Mouse (Mus musculus) lung, embryonic 15.5 days (tissue): Measurements from ENCODE around the gene Mmadhc. TPM values are rescaled to one million over a fixed set of nuclear protein-coding genes. Genes with fewer than 3 reads are reported as not detected.

Source experiments
- ATAC-seq: fragments of 200-750 bp; cut with Nextera tagmentation; 2 replicates; pipeline ENCODE4 v1.8.0; 2017; ENCODE audit warnings: moderate number of reproducible peaks, borderline replicate concordance; ENCODE audit not compliant: low FRiP score, low TSS enrichment; ENCODE audit errors: extremely low read depth
- H3K27ac ChIP-seq: fragments of 300-500 bp; sonication (generic); 2 replicates; pipeline ENCODE4 v1.5.1; 2015; ENCODE audit warnings: moderate library complexity, mild to moderate bottlenecking, inconsistent platforms
- H3K27me3 ChIP-seq: fragments of 300-500 bp; sonication (generic); 2 replicates; pipeline ENCODE4 v1.6.1; 2015; ENCODE audit warnings: inconsistent platforms
- H3K36me3 ChIP-seq: fragments of 300-500 bp; sonication (generic); 2 replicates; pipeline ENCODE4 v1.6.1; 2015; ENCODE audit warnings: inconsistent platforms
- H3K4me1 ChIP-seq: fragments of 300-500 bp; sonication (generic); 2 replicates; pipeline ENCODE4 v1.6.1; 2015; ENCODE audit warnings: inconsistent platforms
- H3K4me2 ChIP-seq: fragments of 300-500 bp; sonication (generic); 2 replicates; pipeline ENCODE4 v1.6.1; 2015; ENCODE audit warnings: inconsistent platforms, mild to moderate bottlenecking, moderate library complexity
- H3K4me3 ChIP-seq: fragments of 300-500 bp; sonication (generic); 2 replicates; pipeline ENCODE4 v1.5.1; 2015; ENCODE audit warnings: mild to moderate bottlenecking, inconsistent platforms
- H3K9ac ChIP-seq: fragments of 300-500 bp; sonication (generic); 2 replicates; pipeline ENCODE4 v1.6.1; 2015; ENCODE audit warnings: inconsistent platforms
- H3K9me3 ChIP-seq: fragments of 300-500 bp; sonication (generic); 2 replicates; pipeline ENCODE4 v1.6.1; 2016; ENCODE audit warnings: inconsistent platforms
- WGBS: fragments of 180-500 bp; shearing (Covaris S2); methylation state at CpG from one replicate; pipeline ENCODE4 v1.1.7; 2015; 5-methylcytosine and 5-hydroxymethylcytosine counted together
- polyA plus RNA-seq: library from polyadenylated mRNA; unstranded; fragments of >200 nt; fragmentation: Nextera tagmentation; extraction: Ambion mirVana; gene quantifications from 2 replicates; pipeline ENCODE4 v1.2.1, GENCODE M21; 2015

Gene Mmadhc
- polyA plus RNA-seq, 1 experiment from 2014 or later, result 165 TPM

DNA sequence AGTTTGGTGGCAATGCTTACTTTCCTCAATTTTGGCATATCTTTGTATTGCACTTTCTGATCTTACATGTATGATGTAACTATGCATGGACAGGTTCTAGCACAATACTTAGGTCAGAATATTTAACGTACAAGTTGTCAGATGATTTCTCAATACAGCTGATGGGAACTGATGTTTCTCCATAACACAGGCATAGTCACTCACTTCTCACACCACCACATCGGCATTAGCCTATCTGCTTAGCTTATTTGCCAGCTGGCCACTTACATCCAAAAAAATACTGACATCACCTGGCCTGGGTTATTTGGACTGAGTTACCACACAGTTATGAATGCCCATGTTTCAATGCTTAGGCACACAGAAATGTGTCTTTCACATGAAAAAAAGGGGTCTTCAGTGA, 2.5 kb downstream of the Mmadhc start:
- Histone ChIP-seq H3K9me3 (no peaks in the 10 kb centered on the region), H3K27ac (no peak overlapping the region), H3K4me3 (no peak overlapping the region), H3K27me3 (no peaks in the 10 kb centered on the region), H3K36me3 (peaks cover 19% of the 10 kb centered on the region), H3K9ac (no peak overlapping the region), H3K4me1 (peaks cover 19% of the 10 kb centered on the region), H3K4me2 (0 out of 2 replicates have a peak overlapping the region, but pooled peaks have one; percentile 1)
- ATAC-seq, result no peak
- 74% methylated on average over 2 of the region's 2 CpGs for WGBS

DNA sequence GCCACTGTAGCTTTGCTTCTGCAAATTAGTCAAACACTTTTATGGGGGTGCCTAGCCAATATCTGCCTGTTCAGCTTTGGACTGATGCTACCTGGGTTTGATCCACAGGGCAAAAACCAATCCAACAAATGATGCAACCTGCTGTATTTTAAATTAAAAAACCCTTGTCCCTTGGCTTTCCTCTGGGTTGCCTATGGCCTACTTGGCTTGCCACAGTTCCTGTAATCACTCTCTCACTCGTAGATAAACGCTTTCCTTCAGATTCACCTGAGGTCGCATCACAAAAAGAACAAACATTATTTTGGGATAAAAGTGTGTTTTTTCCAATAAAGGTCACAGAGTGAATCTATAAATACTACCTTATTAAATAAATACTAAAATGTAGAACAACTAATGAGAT, 3.0 kb downstream of the Mmadhc start:
- Histone ChIP-seq H3K4me2 (no peak overlapping the region), H3K27ac (no peak overlapping the region), H3K27me3 (no peaks in the 10 kb centered on the region), H3K9ac (no peak overlapping the region), H3K36me3 (peaks cover 24% of the 10 kb centered on the region), H3K4me3 (no peak overlapping the region), H3K9me3 (no peaks in the 10 kb centered on the region), H3K4me1 (peaks cover 19% of the 10 kb centered on the region)
- no peak for ATAC-seq
- 75% methylated on average over 3 of the region's 3 CpGs for WGBS

DNA sequence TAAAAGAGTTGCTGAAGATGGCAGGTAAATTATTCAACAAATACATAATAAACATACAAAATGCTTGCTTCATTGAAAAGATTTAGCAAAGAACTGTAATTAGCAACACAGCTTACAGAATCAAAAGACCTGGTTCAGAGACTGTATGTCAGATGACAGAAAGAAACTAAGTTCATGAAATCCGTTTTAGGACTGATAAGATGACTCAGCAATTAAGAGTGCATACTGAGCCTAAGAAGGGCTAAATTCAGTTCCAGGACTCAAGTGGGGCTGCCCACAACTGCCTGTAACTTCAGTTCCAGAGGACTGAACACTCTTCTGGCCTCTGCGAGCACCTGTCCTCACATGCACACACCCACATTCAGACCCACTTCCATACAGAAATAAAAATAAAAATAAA, 4.7 kb downstream of the Mmadhc start:
- H3K4me2 ChIP-seq, result no peak overlapping the region
- no peak overlapping the region for H3K4me3 ChIP-seq
- WGBS, result 63% methylated on average over 2 of the region's 2 CpGs
- peaks cover 19% of the 10 kb centered on the region for H3K4me1 ChIP-seq
- H3K27me3 ChIP-seq, result no peaks in the 10 kb centered on the region
- no peak for ATAC-seq
- no peaks in the 10 kb centered on the region for H3K9me3 ChIP-seq
- no peak overlapping the region for H3K27ac ChIP-seq
- H3K36me3 ChIP-seq, result peaks cover 38% of the 10 kb centered on the region
- H3K9ac ChIP-seq, result no peak overlapping the region

DNA sequence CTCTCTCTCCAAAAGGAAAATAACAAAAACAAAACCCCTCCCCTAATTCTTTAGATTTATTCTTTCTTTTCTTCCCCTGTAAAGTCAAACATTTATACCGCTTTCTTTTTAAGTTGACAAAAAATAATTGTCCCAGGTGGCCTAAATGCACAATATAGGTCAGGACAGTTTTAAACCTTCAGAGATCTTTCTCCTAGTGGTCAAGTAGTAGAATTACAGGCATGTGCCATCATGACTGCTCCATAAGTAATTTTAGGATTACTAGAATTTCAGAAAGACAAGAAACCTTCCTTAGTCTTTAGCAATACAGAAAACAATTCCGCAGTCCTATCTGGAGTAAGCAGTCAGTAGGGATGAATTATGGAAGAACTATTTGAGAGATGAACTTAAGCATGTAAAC, 5.8 kb downstream of the Mmadhc start:
- WGBS, result 88% methylated on average over 2 of the region's 2 CpGs
- no peak for ATAC-seq
- Histone ChIP-seq H3K27ac (no peak overlapping the region), H3K9me3 (no peaks in the 10 kb centered on the region), H3K4me3 (no peak overlapping the region), H3K36me3 (peaks cover 44% of the 10 kb centered on the region), H3K4me2 (no peak overlapping the region), H3K4me1 (peaks cover 19% of the 10 kb centered on the region), H3K27me3 (no peaks in the 10 kb centered on the region), H3K9ac (no peak overlapping the region)

DNA sequence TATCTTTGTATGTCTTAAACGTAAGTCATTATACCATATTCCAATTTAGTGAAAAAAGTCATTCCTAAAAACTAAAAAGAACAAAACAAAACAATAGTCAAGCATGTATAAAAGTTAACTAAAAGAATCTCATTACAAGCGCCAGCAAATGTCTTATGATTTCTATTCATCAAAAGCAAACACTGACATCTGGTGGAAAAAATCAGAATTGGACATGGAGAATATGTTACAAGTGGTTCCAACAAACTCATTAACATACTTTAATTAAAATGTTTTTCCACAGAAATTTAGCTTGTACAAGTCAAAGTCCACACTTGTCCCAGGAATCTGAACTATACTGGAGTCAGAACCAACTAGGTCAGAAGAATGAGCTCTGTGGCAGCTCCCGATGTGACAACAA, 11.8 kb downstream of the Mmadhc start:
- Histone ChIP-seq H3K4me3 (no peak overlapping the region), H3K4me2 (no peak overlapping the region), H3K27ac (no peak overlapping the region), H3K9me3 (no peaks in the 10 kb centered on the region), H3K27me3 (no peaks in the 10 kb centered on the region), H3K36me3 (peaks cover 60% of the 10 kb centered on the region), H3K9ac (no peak overlapping the region), H3K4me1 (no peaks in the 10 kb centered on the region)
- 71% methylated on average over 3 of the region's 3 CpGs for WGBS
- no peak for ATAC-seq

DNA sequence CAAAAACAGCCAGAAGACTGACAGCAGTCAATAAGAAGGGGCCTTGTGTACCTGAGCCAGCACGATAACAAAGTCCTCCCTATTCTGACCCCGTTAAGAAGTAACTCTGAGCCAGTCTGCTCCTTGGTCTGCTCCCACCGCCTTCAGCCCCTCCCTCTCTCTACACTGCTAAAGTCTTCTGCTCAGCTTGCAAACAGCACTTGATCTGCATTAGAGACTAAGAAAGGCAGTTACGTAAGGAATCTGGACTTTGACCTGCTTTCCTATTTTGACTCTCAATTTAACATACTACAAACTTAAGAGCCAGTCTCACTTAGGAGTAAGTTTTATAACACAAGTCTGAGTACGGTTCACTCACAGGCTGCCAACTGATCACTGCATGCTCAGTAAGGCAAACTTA, 12.6 kb downstream of the Mmadhc start:
- Histone ChIP-seq H3K9ac (no peak overlapping the region), H3K36me3 (peaks cover 59% of the 10 kb centered on the region), H3K4me1 (no peaks in the 10 kb centered on the region), H3K27ac (no peak overlapping the region), H3K4me2 (no peak overlapping the region), H3K4me3 (no peak overlapping the region), H3K27me3 (no peaks in the 10 kb centered on the region), H3K9me3 (no peaks in the 10 kb centered on the region)
- no peak for ATAC-seq
- WGBS, result 82% methylated on average over 5 of the region's 5 CpGs

DNA sequence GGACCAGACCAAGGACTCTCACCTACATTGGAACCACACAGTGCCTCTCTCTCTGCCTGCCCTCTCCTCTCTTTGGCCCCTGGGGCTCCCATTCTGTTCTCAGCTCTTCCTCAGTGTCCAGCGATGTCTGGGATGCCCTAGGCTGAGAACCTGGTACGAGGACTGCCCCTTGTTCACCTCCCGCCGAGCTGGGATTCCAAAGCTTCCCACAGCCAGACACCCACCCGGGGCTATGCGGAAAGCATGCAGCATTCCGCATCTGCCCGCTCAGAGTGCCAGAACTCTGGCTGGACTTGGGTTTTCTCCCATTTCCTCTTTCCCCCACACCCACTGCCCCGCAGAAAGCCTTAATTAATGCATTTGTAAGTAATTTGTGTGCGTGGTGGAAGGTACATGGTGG, 19.9 kb downstream of the Mmadhc start:
- H3K4me2 ChIP-seq, result no peak overlapping the region
- peaks cover 23% of the 10 kb centered on the region for H3K36me3 ChIP-seq
- no peaks in the 10 kb centered on the region for H3K9me3 ChIP-seq
- no peak overlapping the region for H3K4me3 ChIP-seq
- no peaks in the 10 kb centered on the region for H3K27me3 ChIP-seq
- no peak overlapping the region for H3K27ac ChIP-seq
- ATAC-seq, result no peak
- no peak overlapping the region for H3K9ac ChIP-seq
- 77% methylated on average over 10 of the region's 10 CpGs for WGBS
- no peaks in the 10 kb centered on the region for H3K4me1 ChIP-seq

DNA sequence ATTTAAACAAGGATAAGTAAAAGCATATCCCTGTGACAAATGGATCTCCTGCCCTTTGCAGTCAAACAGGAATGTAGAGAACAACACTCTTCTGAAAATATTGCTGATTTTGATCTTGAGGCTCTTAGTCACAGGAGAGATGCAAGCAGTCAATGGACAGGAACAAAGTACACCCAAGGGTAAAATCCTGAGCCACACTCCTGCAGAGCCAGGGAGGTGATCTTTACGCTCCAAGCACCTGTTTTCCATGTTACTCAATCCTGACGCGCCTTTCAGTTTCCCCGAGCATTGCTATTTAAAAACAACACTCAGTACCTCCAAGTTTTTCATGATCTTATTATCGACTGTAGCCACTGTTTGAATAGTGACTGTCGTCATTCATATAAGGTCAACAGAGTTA, 23.2 kb downstream of the Mmadhc start:
- H3K36me3 ChIP-seq, result peaks cover 9% of the 10 kb centered on the region; the same call in 1 of the 2 replicates
- no peak for ATAC-seq
- no peaks in the 10 kb centered on the region for H3K9me3 ChIP-seq
- H3K4me2 ChIP-seq, result no peak overlapping the region
- 60% methylated on average over 6 of the region's 6 CpGs for WGBS
- no peaks in the 10 kb centered on the region for H3K27me3 ChIP-seq
- H3K9ac ChIP-seq, result no peak overlapping the region
- no peak overlapping the region for H3K27ac ChIP-seq
- H3K4me3 ChIP-seq, result no peak overlapping the region
- no peaks in the 10 kb centered on the region for H3K4me1 ChIP-seq

DNA sequence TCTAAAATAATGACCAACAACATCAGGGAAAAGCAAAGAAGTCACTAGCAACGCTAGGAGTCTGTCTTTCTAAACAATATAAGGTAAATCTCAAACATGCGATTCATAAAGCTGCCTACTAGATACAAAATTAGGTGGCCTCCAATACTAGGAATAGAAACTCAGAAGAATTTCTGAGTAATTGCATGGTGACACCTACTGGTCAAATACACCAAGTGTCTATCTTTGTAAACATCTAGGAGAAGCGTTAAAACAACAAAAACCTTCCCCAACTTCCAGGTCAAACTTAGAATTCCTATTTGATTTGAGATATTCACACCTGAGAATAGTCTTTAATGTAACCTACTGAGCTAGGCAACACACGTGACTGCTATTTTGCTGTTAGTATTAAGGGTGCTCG, 24.4 kb downstream of the Mmadhc start:
- no peaks in the 10 kb centered on the region for H3K9me3 ChIP-seq
- 0 out of 2 replicates have a peak, but pooled peaks cover 4% of the 10 kb centered on the region for H3K36me3 ChIP-seq
- 27% methylated on average over 5 of the region's 5 CpGs for WGBS
- H3K4me2 ChIP-seq, result no peak overlapping the region
- no peak overlapping the region for H3K27ac ChIP-seq
- no peaks in the 10 kb centered on the region for H3K4me1 ChIP-seq
- H3K27me3 ChIP-seq, result no peaks in the 10 kb centered on the region
- no peak for ATAC-seq
- no peak overlapping the region for H3K4me3 ChIP-seq
- H3K9ac ChIP-seq, result no peak overlapping the region

DNA sequence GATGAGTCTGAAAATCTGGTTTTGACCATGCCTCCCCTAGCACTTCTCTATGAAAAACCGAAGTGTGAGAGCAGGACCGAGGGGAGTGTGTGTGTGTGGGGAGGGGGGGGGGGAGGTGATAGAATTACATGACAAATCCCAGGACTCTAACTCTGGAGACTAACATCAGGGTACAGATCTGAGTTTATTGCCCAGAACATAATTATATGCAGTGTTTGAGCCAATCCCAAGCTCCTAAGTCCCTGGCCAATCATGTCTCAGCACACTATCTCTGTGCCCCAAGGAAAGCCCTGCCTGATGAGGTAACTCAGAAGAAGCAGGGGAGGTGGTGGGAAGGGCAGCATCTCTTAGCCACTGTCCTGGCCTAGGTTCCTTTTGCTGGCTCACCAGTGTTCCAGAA, 28.1 kb downstream of the Mmadhc start:
- H3K4me1 ChIP-seq, result no peaks in the 10 kb centered on the region
- H3K4me3 ChIP-seq, result no peak overlapping the region
- H3K9me3 ChIP-seq, result no peaks in the 10 kb centered on the region
- 51% methylated on average over 2 of the region's 2 CpGs for WGBS
- no peak for ATAC-seq
- H3K36me3 ChIP-seq, result no peaks in the 10 kb centered on the region
- no peak overlapping the region for H3K27ac ChIP-seq
- no peak overlapping the region for H3K4me2 ChIP-seq
- H3K9ac ChIP-seq, result no peak overlapping the region
- H3K27me3 ChIP-seq, result no peaks in the 10 kb centered on the region

DNA sequence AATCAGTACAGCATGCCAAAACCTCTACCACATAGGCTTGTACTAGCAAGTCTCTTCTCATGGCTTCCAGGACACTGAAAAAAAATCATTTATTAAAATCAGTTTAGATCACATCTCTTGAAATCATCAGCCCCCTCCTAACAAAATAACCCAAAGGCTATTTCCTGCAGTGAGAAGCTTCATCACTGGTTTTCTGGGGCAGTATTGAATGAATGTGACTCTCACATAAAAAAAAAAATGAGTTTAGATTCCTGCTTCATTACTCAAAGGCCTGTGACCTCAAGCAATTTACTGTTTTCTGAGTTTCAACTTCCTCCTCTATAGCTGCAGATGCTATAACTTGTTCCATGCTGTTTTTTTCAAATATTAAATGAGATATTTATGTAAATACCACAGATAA, 29.6 kb downstream of the Mmadhc start:
- Histone ChIP-seq H3K9me3 (no peaks in the 10 kb centered on the region), H3K9ac (no peak overlapping the region), H3K4me1 (no peaks in the 10 kb centered on the region), H3K27ac (no peak overlapping the region), H3K4me2 (no peak overlapping the region), H3K4me3 (no peak overlapping the region), H3K36me3 (no peaks in the 10 kb centered on the region), H3K27me3 (no peaks in the 10 kb centered on the region)
- no peak for ATAC-seq

DNA sequence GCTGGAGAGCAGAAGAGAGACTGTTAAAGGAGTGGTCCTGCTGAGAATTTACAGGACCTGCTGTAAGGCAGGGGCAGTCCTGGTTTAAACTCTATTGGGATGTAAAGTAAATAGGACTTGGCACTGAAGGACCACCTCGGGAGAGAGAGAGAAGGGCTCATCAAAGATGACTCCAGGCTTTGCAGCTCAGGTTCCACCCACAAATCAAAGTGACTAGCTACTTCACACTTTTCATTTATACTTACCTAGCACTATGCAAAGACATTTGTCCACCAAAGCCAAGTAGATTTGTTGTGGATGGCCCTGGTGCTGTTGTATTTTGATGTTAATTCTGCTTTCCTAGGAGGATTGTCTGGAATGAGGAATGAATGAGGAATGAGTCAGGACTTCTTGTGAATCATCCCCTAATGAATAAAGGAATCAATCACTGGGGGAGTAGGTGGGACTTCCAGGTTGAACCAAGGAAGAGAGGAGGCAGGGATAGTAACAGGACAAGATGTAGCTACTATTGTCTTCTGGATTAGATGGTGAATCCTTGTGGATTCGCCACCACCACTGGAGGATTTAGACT, 31.3 kb downstream of the Mmadhc start:
- Histone ChIP-seq H3K4me1 (no peaks in the 10 kb centered on the region), H3K27ac (no peak overlapping the region), H3K27me3 (no peaks in the 10 kb centered on the region), H3K36me3 (no peaks in the 10 kb centered on the region), H3K4me2 (no peak overlapping the region), H3K9me3 (no peaks in the 10 kb centered on the region), H3K4me3 (no peak overlapping the region), H3K9ac (no peak overlapping the region)
- ATAC-seq, result no peak
- 31% methylated on average over 2 of the region's 2 CpGs for WGBS

DNA sequence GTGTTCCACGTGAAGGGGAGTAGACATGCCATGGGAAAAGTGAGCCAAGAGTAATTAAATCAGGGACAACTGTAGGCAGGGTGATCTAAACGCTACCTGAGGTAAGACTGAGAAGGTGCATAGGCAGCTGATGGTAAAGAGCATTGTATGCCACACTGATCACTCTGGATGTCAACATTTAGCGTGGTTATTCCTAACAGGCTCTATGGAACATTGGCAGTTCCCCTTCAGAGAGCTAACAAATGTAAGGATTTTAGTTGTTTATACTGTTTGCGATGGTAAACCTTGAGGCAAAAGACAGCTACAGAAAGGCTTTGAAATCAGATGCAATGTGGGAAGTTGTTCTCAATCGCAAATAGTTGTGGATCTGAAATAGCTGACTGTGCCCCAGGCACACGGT, 32.5 kb downstream of the Mmadhc start:
- Histone ChIP-seq H3K4me3 (no peak overlapping the region), H3K36me3 (no peaks in the 10 kb centered on the region), H3K27me3 (no peaks in the 10 kb centered on the region), H3K9me3 (no peaks in the 10 kb centered on the region), H3K4me1 (no peaks in the 10 kb centered on the region), H3K9ac (no peak overlapping the region), H3K27ac (no peak overlapping the region), H3K4me2 (no peak overlapping the region)
- 74% methylated on average over 6 of the region's 6 CpGs for WGBS
- no peak for ATAC-seq
